Mouse (Mus musculus) brain, embryonic 14.5 days (tissue): Measurements from ENCODE around the gene Galnt4.
"Not testable (repeated sequence)": the region's sequence is repeated elsewhere in the genome, so short reads cannot be mapped to it uniquely, and the experiment has no call there.

Experiments used
- CTCF ChIP-seq: fragments of 200-500 bp; IDR thresholded peaks from 2 replicates; pipeline ENCODE4 v1.5.1; 2012; ENCODE audit warnings: inconsistent platforms, mild to moderate bottlenecking, moderate library complexity, borderline replicate concordance; ENCODE audit not compliant: insufficient read depth, insufficient read length; ENCODE audit errors: extremely low read depth
- POLR2A ChIP-seq: fragments of 200-500 bp; IDR thresholded peaks from 2 replicates; pipeline ENCODE4 v1.6.1; 2012; ENCODE audit warnings: mild to moderate bottlenecking, inconsistent platforms, borderline replicate concordance; ENCODE audit not compliant: poor library complexity, insufficient read depth, insufficient read length, severe bottlenecking; ENCODE audit errors: extremely low read depth

DNA sequence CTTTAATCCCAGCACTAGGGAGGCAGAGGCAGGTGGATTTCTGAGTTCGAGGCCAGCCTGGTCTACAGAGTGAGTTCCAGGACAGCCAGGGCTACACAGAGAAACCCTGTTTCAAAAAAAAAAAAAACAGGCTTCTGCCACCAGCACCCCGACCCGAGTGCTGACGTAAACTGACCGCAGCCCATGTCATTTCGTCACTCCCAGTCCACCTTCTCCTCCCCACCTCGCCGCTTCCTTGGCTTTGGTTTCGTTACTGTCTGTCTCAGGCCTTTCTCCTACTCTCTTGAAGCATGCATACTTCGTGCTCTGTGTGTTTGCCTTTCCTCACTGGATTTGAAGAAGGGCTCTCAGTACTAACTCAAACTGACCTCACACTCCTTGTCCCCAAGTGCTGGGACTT, 49.7 kb downstream of the Galnt4 start:
- TF ChIP-seq CTCF, POLR2A: not testable (repeated sequence)
